Mouse (Mus musculus) heart, embryonic 13.5 days (tissue): ENCODE results near the gene Rps5. TPM values are rescaled to one million over a fixed set of nuclear protein-coding genes. Genes with fewer than 3 reads are reported as not detected.
"Not testable (repeated sequence)": the region's sequence is repeated elsewhere in the genome, so short reads cannot be mapped to it uniquely, and the experiment has no call there.

Source experiments
- ATAC-seq: fragments of 200-750 bp; cut with Nextera tagmentation; 2 replicates; pipeline ENCODE4 v1.8.0; 2017; ENCODE audit warnings: moderate TSS enrichment; ENCODE audit not compliant: insufficient number of reproducible peaks, low FRiP score, low TSS enrichment; ENCODE audit errors: extremely low read depth
- H3K27ac ChIP-seq: fragments of 300-500 bp; sonication (generic); replicated peaks from 2 replicates; pipeline ENCODE4 v1.5.1; 2015; ENCODE audit warnings: moderate library complexity, mild to moderate bottlenecking, inconsistent platforms
- H3K27me3 ChIP-seq: fragments of 300-500 bp; sonication (generic); replicated peaks from 2 replicates; pipeline ENCODE4 v1.6.1; 2015; ENCODE audit warnings: mild to moderate bottlenecking, inconsistent platforms
- H3K36me3 ChIP-seq: fragments of 300-500 bp; sonication (generic); 2 replicates; pipeline ENCODE4 v1.6.1; 2015; ENCODE audit warnings: mild to moderate bottlenecking, inconsistent platforms
- H3K4me1 ChIP-seq: fragments of 300-500 bp; sonication (generic); 2 replicates; pipeline ENCODE4 v1.6.1; 2015; ENCODE audit warnings: inconsistent platforms
- H3K4me2 ChIP-seq: fragments of 300-500 bp; sonication (generic); 2 replicates; pipeline ENCODE4 v1.6.1; 2015; ENCODE audit warnings: inconsistent platforms, mild to moderate bottlenecking, moderate library complexity
- H3K4me3 ChIP-seq: fragments of 300-500 bp; sonication (generic); 2 replicates; pipeline ENCODE4 v1.5.1; 2015; ENCODE audit warnings: moderate library complexity, mild to moderate bottlenecking, inconsistent platforms
- H3K9ac ChIP-seq: fragments of 300-500 bp; sonication (generic); 2 replicates; pipeline ENCODE4 v1.6.1; 2015; ENCODE audit warnings: inconsistent platforms, mild to moderate bottlenecking, moderate library complexity
- H3K9me3 ChIP-seq: fragments of 300-500 bp; sonication (generic); 2 replicates; pipeline ENCODE4 v1.6.1; 2016; ENCODE audit warnings: inconsistent platforms
- WGBS: fragments of 180-500 bp; shearing (Covaris S2); methylation state at CpG from one replicate; pipeline ENCODE4 v1.1.7; 2015; ENCODE audit warnings: mixed read lengths; 5-methylcytosine and 5-hydroxymethylcytosine counted together
- polyA plus RNA-seq: library from polyadenylated mRNA; unstranded; fragments of >200 nt; fragmentation: Nextera tagmentation; extraction: Ambion mirVana; gene quantifications from 2 replicates; pipeline ENCODE4 v1.2.1, GENCODE M21; 2015

Gene Rps5
- polyA plus RNA-seq, 1 experiment from 2014 or later = 564 TPM

- H3K27ac ChIP-seq = no peak overlapping the region
- H3K36me3 ChIP-seq = peaks cover 49% of the 10 kb centered on the region
- H3K9ac ChIP-seq = no peak overlapping the region
- no peaks in the 10 kb centered on the region for H3K9me3 ChIP-seq
- H3K4me2 ChIP-seq = no peak overlapping the region
- H3K27me3 ChIP-seq = no peaks in the 10 kb centered on the region
- peaks cover 17% of the 10 kb centered on the region for H3K4me1 ChIP-seq
- H3K4me3 ChIP-seq = no peak overlapping the region
- 82% methylated on average over 5 of the region's 5 CpGs for WGBS
- ATAC-seq = no peak
Measured at GRCm38 (mm10) chr7:12901517-12901916, 20.6 kb upstream of the Rps5 start.

GRCm38 (mm10) chr7:12903623-12904022 lies 18.5 kb upstream of the Rps5 start:
- Histone ChIP-seq H3K36me3 (peaks cover 70% of the 10 kb centered on the region), H3K9me3 (no peaks in the 10 kb centered on the region), H3K4me2 (peak overlapping the region; percentile 44), H3K27me3 (no peaks in the 10 kb centered on the region), H3K27ac (no peak overlapping the region), H3K4me1 (peaks cover 12% of the 10 kb centered on the region), H3K4me3 (peak overlapping the region; percentile 29), H3K9ac (peak overlapping the region; percentile 35; the same call in 1 of the 2 replicates)
- WGBS = 59% methylated on average over 10 of the region's 10 CpGs
- ATAC-seq = no peak

- no peak overlapping the region for H3K9ac ChIP-seq
- H3K4me1 ChIP-seq = peaks cover 18% of the 10 kb centered on the region
- peaks cover 75% of the 10 kb centered on the region for H3K36me3 ChIP-seq
- H3K27ac ChIP-seq = no peak overlapping the region
- H3K4me2 ChIP-seq = no peak overlapping the region
- 68% methylated on average over 1 of the region's 1 CpGs for WGBS
- H3K9me3 ChIP-seq = no peaks in the 10 kb centered on the region
- H3K4me3 ChIP-seq = no peak overlapping the region
- no peaks in the 10 kb centered on the region for H3K27me3 ChIP-seq
- ATAC-seq = no peak
Measured at GRCm38 (mm10) chr7:12905146-12905545, 16.9 kb upstream of the Rps5 start.

- 0 out of 2 replicates have a peak, but pooled peaks have one; percentile 28 for ATAC-seq
- Histone ChIP-seq H3K4me3 (peak overlapping the region; percentile 66), H3K36me3 (peaks cover 45% of the 10 kb centered on the region), H3K9me3 (no peaks in the 10 kb centered on the region), H3K9ac (peak overlapping the region; percentile 82), H3K27ac (peak overlapping the region; percentile 94), H3K4me1 (peaks cover 16% of the 10 kb centered on the region), H3K27me3 (no peaks in the 10 kb centered on the region), H3K4me2 (peak overlapping the region; percentile 70)
- 24% methylated on average over 7 of the region's 7 CpGs for WGBS
Measured at GRCm38 (mm10) chr7:12909498-12909962, 12.6 kb upstream of the Rps5 start.

- no peaks in the 10 kb centered on the region for H3K27me3 ChIP-seq
- WGBS = 5% methylated on average over 19 of the region's 19 CpGs
- H3K36me3 ChIP-seq = peaks cover 38% of the 10 kb centered on the region
- H3K4me1 ChIP-seq = peaks cover 11% of the 10 kb centered on the region
- H3K9me3 ChIP-seq = no peaks in the 10 kb centered on the region
- H3K9ac ChIP-seq = peak overlapping the region; percentile 82
- peak overlapping the region; percentile 70 for H3K4me2 ChIP-seq
- peak; percentile 59; the same call in 1 of the 2 replicates for ATAC-seq
- H3K4me3 ChIP-seq = peak overlapping the region; percentile 66
- peak overlapping the region; percentile 94 for H3K27ac ChIP-seq
Measured at GRCm38 (mm10) chr7:12910181-12910668, 11.9 kb upstream of the Rps5 start.

- H3K4me2 ChIP-seq = no peak overlapping the region
- no peaks in the 10 kb centered on the region for H3K9me3 ChIP-seq
- H3K9ac ChIP-seq = no peak overlapping the region
- H3K27me3 ChIP-seq = no peaks in the 10 kb centered on the region
- peaks cover 9% of the 10 kb centered on the region for H3K4me1 ChIP-seq
- H3K4me3 ChIP-seq = no peak overlapping the region
- H3K27ac ChIP-seq = no peak overlapping the region
- peaks cover 5% of the 10 kb centered on the region for H3K36me3 ChIP-seq
- ATAC-seq = no peak
Measured at GRCm38 (mm10) chr7:12913556-12913955, 8.5 kb upstream of the Rps5 start.

GRCm38 (mm10) chr7:12920495-12920894 lies 1.6 kb upstream of the Rps5 start:
- H3K4me2 ChIP-seq = peak overlapping the region; percentile 31; the same call in 1 of the 2 replicates
- not testable (repeated sequence) for H3K27me3 ChIP-seq, H3K27ac ChIP-seq, H3K4me3 ChIP-seq, H3K9me3 ChIP-seq, ATAC-seq, H3K9ac ChIP-seq
- 76% methylated on average over 7 of the region's 8 CpGs for WGBS
- peaks cover 20% of the 10 kb centered on the region for H3K4me1 ChIP-seq
- peaks cover 27% of the 10 kb centered on the region for H3K36me3 ChIP-seq

GRCm38 (mm10) chr7:12921318-12921704 lies 779 bp upstream of the Rps5 start:
- Histone ChIP-seq H3K9me3 (no peaks in the 10 kb centered on the region), H3K27me3 (no peaks in the 10 kb centered on the region), H3K4me1 (peaks cover 20% of the 10 kb centered on the region), H3K4me2 (peak overlapping the region; percentile 89), H3K9ac (peak overlapping the region; percentile 92), H3K27ac (peak overlapping the region; percentile 98), H3K4me3 (peak overlapping the region; percentile 98), H3K36me3 (peaks cover 36% of the 10 kb centered on the region)
- 0% methylated on average over 3 of the region's 3 CpGs for WGBS
- no peak for ATAC-seq

GRCm38 (mm10) chr7:12922729-12923128 lies 639 bp downstream of the Rps5 start:
- H3K9ac ChIP-seq = peak overlapping the region; percentile 96
- H3K4me1 ChIP-seq = peaks cover 25% of the 10 kb centered on the region
- peak overlapping the region; percentile 99 for H3K4me2 ChIP-seq
- H3K27me3 ChIP-seq = peaks cover 3% of the 10 kb centered on the region; the same call in 1 of the 2 replicates
- no peaks in the 10 kb centered on the region for H3K9me3 ChIP-seq
- peak overlapping the region; percentile 52; the same call in 1 of the 2 replicates for H3K27ac ChIP-seq
- ATAC-seq = no peak
- WGBS = 2% methylated on average over 8 of the region's 8 CpGs
- peaks cover 45% of the 10 kb centered on the region for H3K36me3 ChIP-seq
- H3K4me3 ChIP-seq = peak overlapping the region; percentile 98

GRCm38 (mm10) chr7:12926316-12926715 lies 4.2 kb downstream of the Rps5 start:
- Histone ChIP-seq H3K9me3 (no peaks in the 10 kb centered on the region), H3K27me3 (peaks cover 16% of the 10 kb centered on the region; the same call in 1 of the 2 replicates), H3K27ac (no peak overlapping the region), H3K4me3 (no peak overlapping the region), H3K36me3 (peaks cover 45% of the 10 kb centered on the region), H3K9ac (no peak overlapping the region), H3K4me2 (no peak overlapping the region), H3K4me1 (peaks cover 35% of the 10 kb centered on the region)
- WGBS = 82% methylated on average over 7 of the region's 7 CpGs
- no peak for ATAC-seq

- Histone ChIP-seq H3K4me2 (peak within 1 kb of the TSS; percentile 90), H3K36me3 (peaks cover 45% of the 10 kb centered on the region), H3K9ac (peak within 1 kb of the TSS; percentile 82), H3K27ac (0 out of 2 replicates have a peak within 1 kb of the TSS, but pooled peaks have one; percentile 20), H3K9me3 (no peaks in the 10 kb centered on the region), H3K4me3 (peak within 1 kb of the TSS; percentile 55), H3K4me1 (peaks cover 35% of the 10 kb centered on the region), H3K27me3 (peaks cover 16% of the 10 kb centered on the region; the same call in 1 of the 2 replicates)
- ATAC-seq = no peak
- WGBS = 29% methylated on average over 8 of the region's 8 CpGs
Measured at GRCm38 (mm10) chr7:12927191-12927680, 5.1 kb downstream of the Rps5 start, which contains the start of gene Rnf225. Gene Rnf225 (plus strand): TSS chr7:12927416.
